Mouse (Mus musculus): Measurements from ENCODE around the gene Acer1. TPM values are rescaled to one million over a fixed set of nuclear protein-coding genes. Genes with fewer than 3 reads are reported as not detected.
A peak's percentile ranks its signal among the peaks of the same experiment; 100 is the strongest.

Gene Acer1
- total and polyA plus RNA-seq, 3 experiments = not detected

- no peak for TF ChIP-seq PAX5 (IDR thresholded peaks at IDR 0.05; ENCODE audit: low read length)
- TF ChIP-seq KAT2A (IDR thresholded peaks at IDR 0.05; ENCODE audit: insufficient replicate concordance, low read length) = no peak
- TF ChIP-seq HCFC1 (IDR thresholded peaks at IDR 0.05; ENCODE audit: low read depth, low read length) = no peak; the same call in 1 of the 2 replicates
- TF ChIP-seq CHD1 (IDR thresholded peaks at IDR 0.05; ENCODE audit: low read depth, low read length) = no peak
- TF ChIP-seq EP300 (IDR thresholded peaks at IDR 0.05; ENCODE audit: low read length) = no peak
- TF ChIP-seq SMC3 (IDR thresholded peaks at IDR 0.05; ENCODE audit: low read depth, low read length) = peak; percentile 87
- 0 out of 2 replicates have a peak, but pooled peaks have one; percentile 21 for TF ChIP-seq TBP (conservative IDR thresholded peaks at IDR 0.05; ENCODE audit: low read depth, low read length)
- peak; percentile 86 for TF ChIP-seq MXI1 (IDR thresholded peaks at IDR 0.05; ENCODE audit: low read depth, low read length)
- TF ChIP-seq UBTF (IDR thresholded peaks at IDR 0.05; ENCODE audit: low read depth, low read length) = no peak
- TF ChIP-seq POLR2A (IDR thresholded peaks at IDR 0.05; ENCODE audit: low read depth, low read length) = peak; percentile 64; the same call in 1 of the 2 replicates
- peak; percentile 98 for TF ChIP-seq RAD21 (IDR thresholded peaks at IDR 0.05; ENCODE audit: low read depth, low read length)
- TF ChIP-seq ZKSCAN1 (IDR thresholded peaks at IDR 0.05; ENCODE audit: borderline replicate concordance, low read depth, low read length) = no peak
- TF ChIP-seq TCF12 (IDR thresholded peaks at IDR 0.05; ENCODE audit: low read depth, low read length) = peak; percentile 55; the same call in 1 of the 2 replicates
- peak; percentile 98 for TF ChIP-seq USF1 (IDR thresholded peaks at IDR 0.05; ENCODE audit: low read depth, low read length)
- peak; percentile 59; the same call in 1 of the 2 replicates for TF ChIP-seq ELF1 (IDR thresholded peaks at IDR 0.05; ENCODE audit: low read depth, low read length)
- TF ChIP-seq CTCF (conservative IDR thresholded peaks at IDR 0.05 in 1 of 2, IDR thresholded peaks at IDR 0.05 in 1 of 2; ENCODE audit: low read depth in 2 of 2, low read length in 2 of 2) = peak; percentile 59 to 94
- peak; percentile 51; the same call in 1 of the 2 replicates for TF ChIP-seq NELFE (IDR thresholded peaks at IDR 0.05; ENCODE audit: low read depth, low read length)
- 0 out of 2 replicates have a peak, but pooled peaks have one; percentile 34 for TF ChIP-seq MAZ (IDR thresholded peaks at IDR 0.05; ENCODE audit: low read depth, low read length)
- TF ChIP-seq NRF1 (IDR thresholded peaks at IDR 0.05; ENCODE audit: low read depth, low read length) = peak; percentile 48
- TF ChIP-seq SIN3A (IDR thresholded peaks at IDR 0.05; ENCODE audit: low read length) = peak; percentile 83
- TF ChIP-seq IRF4 (IDR thresholded peaks at IDR 0.05; ENCODE audit: low read depth, low read length) = 0 out of 2 replicates have a peak, but pooled peaks have one; percentile 5
- peak; percentile 61 for TF ChIP-seq ZMIZ1 (IDR thresholded peaks at IDR 0.05; ENCODE audit: low read depth, low read length)
- TF ChIP-seq CHD2 (IDR thresholded peaks at IDR 0.05; ENCODE audit: low read length) = peak; percentile 90
- TF ChIP-seq MAX (IDR thresholded peaks at IDR 0.05; ENCODE audit: low read length) = peak; percentile 99
Measured at GRCm38 (mm10) chr17:56997029-56997667, 15.2 kb upstream of the Acer1 start, which contains the start of gene Alkbh7 (continued).

- H3K4me3 ChIP-seq (replicated peaks in 1 of 3; ENCODE audit: low read depth in 2 of 3, low read length in 2 of 3, poor library complexity in 1 of 3) = no peak overlapping the region
- H3K27me3 ChIP-seq (replicated peaks) = no peaks in the 10 kb centered on the region
- in situ Hi-C loops (cut with MboI; ENCODE audit: low pct_ligation_motif_present, low pct_unique_long_range_greater_than_20kb, low sequenced_read_pairs) = loop anchor here (10.0 kb wide), 2 partner anchors 208 to 338 kb away; no protein-coding TSS in a partner anchor
- peaks cover 8 to 45% of the 10 kb centered on the region in 2 experiments for H3K4me1 ChIP-seq (ENCODE audit: control insufficient read depth in 1 of 2, insufficient read depth in 2 of 2)
- dilution Hi-C loops (cut with MboI; ENCODE audit: extremely low pct_ligation_motif_present, extremely low pct_unique_long_range_greater_than_20kb, low sequenced_read_pairs) = no loop called here
- peaks cover 50 to 84% of the 10 kb centered on the region in 2 experiments for H3K36me3 ChIP-seq (replicated peaks in 1 of 2; ENCODE audit: control insufficient read depth in 1 of 2, insufficient read depth in 1 of 2, low read length in 1 of 2)
- no peak overlapping the region for H3K4me2 ChIP-seq (ENCODE audit: insufficient read depth, low read depth, poor library complexity, severe bottlenecking)
- no peak for TF ChIP-seq ZMIZ1 (IDR thresholded peaks at IDR 0.05; ENCODE audit: low read depth, low read length)
- TF ChIP-seq EP300 (IDR thresholded peaks at IDR 0.05; ENCODE audit: low read length) = no peak
- no peak for TF ChIP-seq SMC3 (IDR thresholded peaks at IDR 0.05; ENCODE audit: low read depth, low read length)
- no peak for TF ChIP-seq NELFE (IDR thresholded peaks at IDR 0.05; ENCODE audit: low read depth, low read length)
- TF ChIP-seq RCOR1 (conservative IDR thresholded peaks at IDR 0.05; ENCODE audit: low read depth, low read length) = no peak
- TF ChIP-seq CTCF (conservative IDR thresholded peaks at IDR 0.05 in 1 of 2, IDR thresholded peaks at IDR 0.05 in 1 of 2; ENCODE audit: low read depth in 2 of 2, low read length in 2 of 2) = no peak
- no peak for TF ChIP-seq PAX5 (IDR thresholded peaks at IDR 0.05; ENCODE audit: low read length)
- no peak for TF ChIP-seq SIN3A (IDR thresholded peaks at IDR 0.05; ENCODE audit: low read length)
- TF ChIP-seq ELF1 (IDR thresholded peaks at IDR 0.05; ENCODE audit: low read depth, low read length) = no peak
- no peak for TF ChIP-seq MAX (IDR thresholded peaks at IDR 0.05; ENCODE audit: low read length)
- TF ChIP-seq MEF2A (IDR thresholded peaks at IDR 0.05; ENCODE audit: borderline replicate concordance, low read depth, low read length) = no peak
- no peak for TF ChIP-seq CHD1 (IDR thresholded peaks at IDR 0.05; ENCODE audit: low read depth, low read length)
- no peak for TF ChIP-seq MAFK (IDR thresholded peaks at IDR 0.05; ENCODE audit: insufficient replicate concordance, low read length)
- TF ChIP-seq ZKSCAN1 (IDR thresholded peaks at IDR 0.05; ENCODE audit: borderline replicate concordance, low read depth, low read length) = no peak
- no peak for TF ChIP-seq NRF1 (IDR thresholded peaks at IDR 0.05; ENCODE audit: low read depth, low read length)
- TF ChIP-seq POLR2AphosphoS2 (IDR thresholded peaks at IDR 0.05; ENCODE audit: low read depth, low read length) = no peak
- TF ChIP-seq MYC (IDR thresholded peaks at IDR 0.05; ENCODE audit: low read depth, low read length) = no peak
- no peak overlapping the region for H3K27ac ChIP-seq (ENCODE audit: insufficient read depth, low read depth)
- H3K79me2 ChIP-seq (replicated peaks; ENCODE audit: control insufficient read depth, extremely low read depth, insufficient read depth, poor library complexity, severe bottlenecking) = peaks cover 10% of the 10 kb centered on the region
- no peak overlapping the region for H3K9ac ChIP-seq (ENCODE audit: insufficient read depth, low read depth)
- H3K9me3 ChIP-seq (replicated peaks; ENCODE audit: low read length) = no peaks in the 10 kb centered on the region
- no peak for DNase-seq (ENCODE audit: extremely low read depth)
Measured at GRCm38 (mm10) chr17:56996506-56996905, 14.6 kb upstream of the Acer1 start.

All from CH12.LX (cell line).